Mouse (Mus musculus) MEL (cell line): ENCODE measurements at regions not wholly inside any gene's neighbourhood (a gene's known extent, or its start where the extent isn't known, plus 50 kb on each side); places are given as distances from the start of the nearest gene placed in this dataset.

ENCODE experiments used
- DNase-seq: peaks from one replicate; pipeline ENCODE4 v3.0.0; 2011; ENCODE audit warnings: low read depth, low spot score
- H3K27ac ChIP-seq: 2 replicates; pipeline ENCODE4 v1.5.1; 2012; ENCODE audit warnings: low read depth, mild to moderate bottlenecking, control low read depth, low read length, moderate library complexity; ENCODE audit not compliant: control insufficient read depth
- H3K27me3 ChIP-seq, 2 experiments: fragments of 150-350 bp in 1 of 2; sonication (generic) in 1 of 2; 2 replicates each; pipeline ENCODE4 v1.6.1; 2012; ENCODE audit warnings: low read length in 2 of 2, mild to moderate bottlenecking in 2 of 2, improper control_type of control experiment in 1 of 2, moderate library complexity in 1 of 2; ENCODE audit not compliant: insufficient read depth in 2 of 2, control insufficient read depth in 1 of 2
- H3K36me3 ChIP-seq, 2 experiments: 2 replicates each; pipeline ENCODE4 v1.6.1; 2012 to 2014; ENCODE audit warnings: low read length in 2 of 2, improper control_type of control experiment in 1 of 2, inconsistent platforms in 1 of 2, mild to moderate bottlenecking in 1 of 2; ENCODE audit not compliant: insufficient read depth in 2 of 2, control insufficient read depth in 1 of 2
- H3K4me1 ChIP-seq, 2 experiments: fragments of 150-350 bp in 1 of 2; sonication (generic) in 1 of 2; 2 replicates each; pipeline ENCODE4 v1.6.1; 2012; ENCODE audit warnings: low read length in 2 of 2, improper control_type of control experiment in 1 of 2, mild to moderate bottlenecking in 1 of 2; ENCODE audit not compliant: insufficient read depth in 2 of 2, control insufficient read depth in 1 of 2
- H3K4me3 ChIP-seq, 2 experiments: fragments of 150-350 bp in 1 of 2; sonication (generic) in 1 of 2; 2 replicates each; pipeline ENCODE4 v1.5.1; 2012; ENCODE audit warnings: low read depth in 2 of 2, low read length in 2 of 2, mild to moderate bottlenecking in 2 of 2, moderate library complexity in 2 of 2, control low read depth in 1 of 2, improper control_type of control experiment in 1 of 2; ENCODE audit not compliant: control insufficient read depth in 1 of 2, insufficient read depth in 1 of 2
- H3K79me2 ChIP-seq: 2 replicates; pipeline ENCODE4 v1.6.1; 2012; ENCODE audit warnings: mild to moderate bottlenecking, low read length, moderate library complexity; ENCODE audit not compliant: control insufficient read depth, poor library complexity, insufficient read depth
- H3K9ac ChIP-seq: 2 replicates; pipeline ENCODE4 v1.6.1; 2012; ENCODE audit warnings: low read depth, mild to moderate bottlenecking, control low read depth, low read length, moderate library complexity; ENCODE audit not compliant: control insufficient read depth, poor library complexity, severe bottlenecking
- H3K9me3 ChIP-seq: fragments of 150-350 bp; sonication (generic); replicated peaks from 2 replicates; pipeline ENCODE4 v1.6.1; 2012; ENCODE audit warnings: mild to moderate bottlenecking, low read length, improper control_type of control experiment, moderate library complexity; ENCODE audit not compliant: insufficient read depth
- BHLHE40 ChIP-seq: IDR thresholded peaks from 2 replicates; pipeline ENCODE4 v1.6.1; 2012; ENCODE audit warnings: low read depth, mild to moderate bottlenecking, inconsistent platforms, low read length, improper control_type of control experiment, borderline replicate concordance
- EP300 ChIP-seq, 2 experiments: IDR thresholded peaks; 2 replicates each; pipeline ENCODE4 v1.6.1; 2011; ENCODE audit warnings: improper control_type of control experiment in 2 of 2, low read length in 2 of 2, low read depth in 1 of 2, mild to moderate bottlenecking in 1 of 2
- GABPA ChIP-seq: IDR thresholded peaks from 2 replicates; pipeline ENCODE4 v1.6.1; 2012; ENCODE audit warnings: low read depth, mild to moderate bottlenecking, inconsistent platforms, low read length, improper control_type of control experiment, moderate library complexity
- HCFC1 ChIP-seq: IDR thresholded peaks from 2 replicates; pipeline ENCODE4 v1.6.1; 2012; ENCODE audit warnings: low read depth, mild to moderate bottlenecking, inconsistent platforms, low read length, improper control_type of control experiment, moderate library complexity
- MAZ ChIP-seq: IDR thresholded peaks from 2 replicates; pipeline ENCODE4 v1.6.1; 2012; ENCODE audit warnings: low read depth, mild to moderate bottlenecking, inconsistent platforms, low read length, improper control_type of control experiment
- POLR2AphosphoS2 ChIP-seq: IDR thresholded peaks from 2 replicates; pipeline ENCODE4 v1.6.1; 2011; ENCODE audit warnings: low read length, improper control_type of control experiment
- POLR2AphosphoS5 ChIP-seq: IDR thresholded peaks from 2 replicates; pipeline ENCODE4 v1.6.1; 2012; ENCODE audit warnings: low read depth, borderline replicate concordance, mild to moderate bottlenecking, inconsistent platforms, low read length, moderate library complexity, mixed read lengths
- SMC3 ChIP-seq: IDR thresholded peaks from 2 replicates; pipeline ENCODE4 v1.6.1; 2011; ENCODE audit warnings: low read depth, low read length, improper control_type of control experiment
- TAL1 ChIP-seq: IDR thresholded peaks from 2 replicates; pipeline ENCODE4 v1.6.1; 2012; ENCODE audit warnings: mild to moderate bottlenecking, inconsistent platforms, low read length, moderate library complexity, mixed read lengths
- TCF12 ChIP-seq: IDR thresholded peaks from 2 replicates; pipeline ENCODE4 v1.6.1; 2014; ENCODE audit warnings: low read depth, mild to moderate bottlenecking, inconsistent platforms, low read length, improper control_type of control experiment, moderate library complexity
- USF1 ChIP-seq: IDR thresholded peaks from 2 replicates; pipeline ENCODE4 v1.6.1; 2014; ENCODE audit warnings: low read depth, mild to moderate bottlenecking, inconsistent platforms, low read length, improper control_type of control experiment, moderate library complexity
- ZC3H11A ChIP-seq: IDR thresholded peaks from 2 replicates; pipeline ENCODE4 v1.6.1; 2012; ENCODE audit warnings: low read depth, mild to moderate bottlenecking, inconsistent platforms, low read length, improper control_type of control experiment
- ZKSCAN1 ChIP-seq: IDR thresholded peaks from 2 replicates; pipeline ENCODE4 v1.6.1; 2012; ENCODE audit warnings: low read depth, mild to moderate bottlenecking, inconsistent platforms, low read length, improper control_type of control experiment, moderate library complexity
- ZMIZ1 ChIP-seq: IDR thresholded peaks from 2 replicates; pipeline ENCODE4 v1.6.1; 2012; ENCODE audit warnings: low read depth, mild to moderate bottlenecking, inconsistent platforms, low read length, improper control_type of control experiment, moderate library complexity

- no peaks in the 10 kb centered on the region for H3K79me2 ChIP-seq
- H3K36me3 ChIP-seq, result peaks cover 0 to 38% of the 10 kb centered on the region in 2 experiments; a peak in 2 of 4 replicates
- H3K27ac ChIP-seq, result no peak overlapping the region
- peaks cover 26 to 59% of the 10 kb centered on the region in 2 experiments for H3K4me1 ChIP-seq
- H3K9me3 ChIP-seq, result no peaks in the 10 kb centered on the region
- H3K27me3 ChIP-seq, result no peaks in the 10 kb centered on the region
- no peak for DNase-seq
- TF ChIP-seq EP300 (IDR thresholded peaks at IDR 0.05; ENCODE audit: low read depth in 1 of 2, low read length in 2 of 2), result no peak
- peak; percentile 27; the same call in 1 of the 2 replicates for TF ChIP-seq TAL1
- TF ChIP-seq POLR2AphosphoS2, result no peak
- no peak overlapping the region for H3K9ac ChIP-seq
- no peak overlapping the region for H3K4me3 ChIP-seq
These were observed 53.5 kb upstream of the Plcl2 start for GRCm38 (mm10) chr17:50455719-50456118.

- Histone ChIP-seq H3K79me2 (no peaks in the 10 kb centered on the region), H3K9me3 (no peaks in the 10 kb centered on the region), H3K9ac (no peak overlapping the region), H3K27me3 (no peaks in the 10 kb centered on the region), H3K4me1 (peaks cover 26 to 53% of the 10 kb centered on the region in 2 experiments), H3K36me3 (peaks cover 0 to 38% of the 10 kb centered on the region in 2 experiments; a peak in 2 of 4 replicates), H3K4me3 (no peak overlapping the region), H3K27ac (no peak overlapping the region)
- TF ChIP-seq POLR2AphosphoS2, result no peak
- TF ChIP-seq ZKSCAN1, result no peak
- TF ChIP-seq TAL1, result no peak
- TF ChIP-seq ZC3H11A, result no peak
- no peak for TF ChIP-seq TCF12
- TF ChIP-seq SMC3, result no peak
- no peak for TF ChIP-seq GABPA
- no peak for TF ChIP-seq ZMIZ1
- no peak for TF ChIP-seq BHLHE40
- no peak for TF ChIP-seq HCFC1
- no peak for TF ChIP-seq EP300 (IDR thresholded peaks at IDR 0.05; ENCODE audit: low read depth in 1 of 2, low read length in 2 of 2)
- TF ChIP-seq POLR2AphosphoS5, result no peak
- TF ChIP-seq MAZ, result no peak
- TF ChIP-seq USF1, result no peak
- DNase-seq, result no peak
These were observed 52.0 kb upstream of the Plcl2 start for GRCm38 (mm10) chr17:50457053-50457697.
